8 mouse cellular contexts compared by ENCODE assay signal in genomic region chr5:30814424-30815119, GRCm38 (mm10). TPM values are rescaled to one million over a fixed set of nuclear protein-coding genes. Genes with fewer than 3 reads are reported as not detected.
DNase-seq lines count a peak whose midpoint lies in the region; ATAC-seq lines count a peak whose summit lies in the region.

Gene Mapre3, plus strand, starts transcription at chr5:30814641.

- H3K27me3 ChIP-seq in embryonic facial prominence, embryonic 13.5 days: peaks cover 21% of the 10 kb centered on the region; the same call in 1 of the 2 replicates
- peaks cover 8% of the 10 kb centered on the region for H3K27me3 ChIP-seq in limb, embryonic 10.5 days (ENCODE audit: low read depth, poor library complexity, severe bottlenecking)
- 0 out of 2 replicates have a peak, but pooled peaks cover 6% of the 10 kb centered on the region for H3K27me3 ChIP-seq in midbrain, embryonic 12.5 days

- H3K9ac ChIP-seq in embryonic facial prominence, embryonic 13.5 days: peak within 1 kb of the TSS; percentile 84
- peak within 1 kb of the TSS; percentile 86 for H3K9ac ChIP-seq in midbrain, embryonic 12.5 days (replicated peaks)

- peaks cover 21% of the 10 kb centered on the region for H3K4me1 ChIP-seq in embryonic facial prominence, embryonic 13.5 days
- H3K4me1 ChIP-seq in limb, embryonic 10.5 days: peaks cover 19% of the 10 kb centered on the region
- peaks cover 37% of the 10 kb centered on the region for H3K4me1 ChIP-seq in midbrain, embryonic 12.5 days

- WGBS in embryonic facial prominence, embryonic 13.5 days: 1% methylated on average over 56 of the region's 59 CpGs
- WGBS in limb, embryonic 10.5 days: under 1% methylated on average over 51 of the region's 59 CpGs
- under 1% methylated on average over 59 of the region's 59 CpGs for WGBS in midbrain, embryonic 12.5 days

- peak within 1 kb of the TSS; percentile 83 for H3K4me2 ChIP-seq in embryonic facial prominence, embryonic 13.5 days
- peak within 1 kb of the TSS; percentile 81 for H3K4me2 ChIP-seq in midbrain, embryonic 12.5 days (replicated peaks)

- DNase-seq in 3134 (ENCODE audit: extremely low read depth, insufficient read length, low spot score): peak; percentile 89
- DNase-seq in adrenal gland, postnatal 25 days: peak; percentile 93
- peak; percentile 94 to 95 for DNase-seq in heart, adult 18-20 months
- DNase-seq in kidney, adult 18-20 months: peak; percentile 95
- peak; percentile 96 for DNase-seq in limb, embryonic 10.5 days (ENCODE audit: low spot score)
- peak; percentile 82 for DNase-seq in skeletal muscle tissue, adult 2 months (ENCODE audit: low read depth, low spot score)

- ATAC-seq in embryonic facial prominence, embryonic 13.5 days (ENCODE audit: insufficient number of reproducible peaks, insufficient read depth, low FRiP score, low TSS enrichment, low read depth): peak; percentile 91
- peak; percentile 98 for ATAC-seq in midbrain, embryonic 12.5 days (ENCODE audit: low FRiP score, low read depth)

- no peaks in the 10 kb centered on the region for H3K9me3 ChIP-seq in embryonic facial prominence, embryonic 13.5 days
- H3K9me3 ChIP-seq in limb, embryonic 10.5 days (replicated peaks): no peaks in the 10 kb centered on the region
- H3K9me3 ChIP-seq in midbrain, embryonic 12.5 days: no peaks in the 10 kb centered on the region

- H3K36me3 ChIP-seq in embryonic facial prominence, embryonic 13.5 days: no peaks in the 10 kb centered on the region
- no peaks in the 10 kb centered on the region for H3K36me3 ChIP-seq in limb, embryonic 10.5 days
- H3K36me3 ChIP-seq in midbrain, embryonic 12.5 days: 0 out of 2 replicates have a peak, but pooled peaks cover 3% of the 10 kb centered on the region

- H3K4me3 ChIP-seq in embryonic facial prominence, embryonic 13.5 days: peak within 1 kb of the TSS; percentile 84
- peak within 1 kb of the TSS; percentile 97 for H3K4me3 ChIP-seq in limb, embryonic 10.5 days
- H3K4me3 ChIP-seq in midbrain, embryonic 12.5 days: peak within 1 kb of the TSS; percentile 79

- H3K27ac ChIP-seq in embryonic facial prominence, embryonic 13.5 days: peak within 1 kb of the TSS; percentile 64; the same call in 1 of the 2 replicates
- peak within 1 kb of the TSS; percentile 92 for H3K27ac ChIP-seq in limb, embryonic 10.5 days
- peak within 1 kb of the TSS; percentile 93 for H3K27ac ChIP-seq in midbrain, embryonic 12.5 days (replicated peaks)

RNA-seq across cellular contexts. Expression of gene Mapre3, which starts in this region (rescaled TPM):
- total RNA-seq in adrenal gland, postnatal 25 days (2021): 51.8 and 62.9 TPM in 2 replicates
- polyA plus RNA-seq in embryonic facial prominence, embryonic 13.5 days (2015; fragmentation: Nextera tagmentation; extraction: Ambion mirVana): 23.9 and 25.8 TPM in 2 replicates
- total RNA-seq in heart, adult 18-20 months (2021): 10 to 100 TPM; 37.0 to 42.8 TPM
- 12.2 and 17.0 TPM in 2 replicates for polyA plus RNA-seq in limb, embryonic 10.5 days (2016; fragmentation: Nextera tagmentation; extraction: Ambion mirVana)
- 69.3 and 77.7 TPM in 2 replicates for polyA plus RNA-seq in midbrain, embryonic 12.5 days (2016; fragmentation: Nextera tagmentation; extraction: Ambion mirVana)

Comparison
In these comparisons a context has a peak if more than half of its experiments do, and no peak if none do; other contexts are left out.
1. Peak in every context shown above with its lines: DNase-seq, ATAC-seq, H3K4me3 ChIP-seq and H3K27ac ChIP-seq.